Mouse (Mus musculus) intestine, postnatal 0 days (tissue): ENCODE data around the gene Wdr6. TPM values are rescaled to one million over a fixed set of nuclear protein-coding genes. Genes with fewer than 3 reads are reported as not detected.

ENCODE experiments used
- ATAC-seq: fragments of 200-750 bp; cut with Nextera tagmentation; 2 replicates; pipeline ENCODE4 v1.8.0; 2017; ENCODE audit warnings: mild to moderate bottlenecking, moderate TSS enrichment, moderate library complexity
- H3K27ac ChIP-seq: fragments of 300-500 bp; sonication (generic); 2 replicates; pipeline ENCODE4 v1.5.1; 2014; ENCODE audit warnings: mild to moderate bottlenecking, low read depth, low read length, moderate library complexity
- H3K27me3 ChIP-seq: fragments of 300-500 bp; sonication (generic); replicated peaks from 2 replicates; pipeline ENCODE4 v1.6.1; 2014; ENCODE audit warnings: low read length, mixed read lengths; ENCODE audit not compliant: control insufficient read depth, insufficient read depth
- H3K36me3 ChIP-seq: fragments of 300-500 bp; sonication (generic); 2 replicates; pipeline ENCODE4 v1.6.1; 2014; ENCODE audit warnings: mild to moderate bottlenecking, moderate library complexity; ENCODE audit not compliant: control insufficient read depth, insufficient read depth
- H3K4me1 ChIP-seq: fragments of 300-500 bp; sonication (generic); replicated peaks from 2 replicates; pipeline ENCODE4 v1.6.1; 2014; ENCODE audit warnings: antibody characterized with exemption, low read length, mixed read lengths; ENCODE audit not compliant: control insufficient read depth, insufficient read depth
- H3K4me2 ChIP-seq: fragments of 300-500 bp; sonication (generic); replicated peaks from 2 replicates; pipeline ENCODE4 v1.6.1; 2014; ENCODE audit warnings: low read depth, mild to moderate bottlenecking, moderate library complexity
- H3K4me3 ChIP-seq: fragments of 300-500 bp; sonication (generic); 2 replicates; pipeline ENCODE4 v1.5.1; 2014; ENCODE audit warnings: low read depth, low read length
- H3K9ac ChIP-seq: fragments of 300-500 bp; sonication (generic); 2 replicates; pipeline ENCODE4 v1.6.1; 2014; ENCODE audit warnings: mild to moderate bottlenecking, low read depth, low read length
- H3K9me3 ChIP-seq: fragments of 300-500 bp; sonication (generic); 2 replicates; pipeline ENCODE4 v1.6.1; 2016; ENCODE audit warnings: mixed run types; ENCODE audit not compliant: control insufficient read depth
- CTCF ChIP-seq: sonication (generic); IDR thresholded peaks from 2 replicates; pipeline ENCODE4 v1.5.1; 2016; ENCODE audit warnings: low read depth, mild to moderate bottlenecking, control low read depth, antibody characterized with exemption, moderate library complexity
- WGBS: fragments of 180-500 bp; shearing (Covaris S2); extraction: QIAGEN DNeasy Blood & Tissue Kit; methylation state at CpG from one replicate; pipeline ENCODE4 v1.1.7; 2014; 5-methylcytosine and 5-hydroxymethylcytosine counted together
- polyA plus RNA-seq: library from polyadenylated mRNA; unstranded; fragments of >200 nt; fragmentation: Nextera tagmentation; extraction: Ambion mirVana; gene quantifications from 2 replicates; pipeline ENCODE4 v1.2.1, GENCODE M21; 2015

The Wdr6 gene
- polyA plus RNA-seq, 1 experiment from 2014 or later: 16.7 TPM

GRCm38 (mm10) chr9:108589229-108589628 lies 10.7 kb upstream of the Wdr6 start:
- ATAC-seq: no peak
- TF ChIP-seq CTCF: peak; percentile 58
- WGBS: 63% methylated on average over 5 of the region's 5 CpGs
- H3K4me1 ChIP-seq: no peaks in the 10 kb centered on the region
- no peak overlapping the region for H3K27ac ChIP-seq
- no peaks in the 10 kb centered on the region for H3K9me3 ChIP-seq
- H3K27me3 ChIP-seq: no peaks in the 10 kb centered on the region
- no peak overlapping the region for H3K4me2 ChIP-seq
- no peak overlapping the region for H3K9ac ChIP-seq
- H3K36me3 ChIP-seq: no peaks in the 10 kb centered on the region
- no peak overlapping the region for H3K4me3 ChIP-seq

GRCm38 (mm10) chr9:108587571-108588180 lies 9.1 kb upstream of the Wdr6 start:
- TF ChIP-seq CTCF: no peak
- Histone ChIP-seq H3K36me3 (no peaks in the 10 kb centered on the region), H3K4me3 (no peak overlapping the region), H3K27me3 (no peaks in the 10 kb centered on the region), H3K27ac (no peak overlapping the region), H3K9ac (no peak overlapping the region), H3K4me2 (no peak overlapping the region; the same call in 1 of the 2 replicates), H3K9me3 (no peaks in the 10 kb centered on the region), H3K4me1 (no peaks in the 10 kb centered on the region)
- ATAC-seq: peak; percentile 50
- 14% methylated on average over 14 of the region's 14 CpGs for WGBS

- peak overlapping the region; percentile 78; the same call in 1 of the 2 replicates for H3K9ac ChIP-seq
- no peak for TF ChIP-seq CTCF
- H3K27ac ChIP-seq: no peak overlapping the region
- peak overlapping the region; percentile 88 for H3K4me2 ChIP-seq
- no peaks in the 10 kb centered on the region for H3K27me3 ChIP-seq
- H3K4me1 ChIP-seq: no peaks in the 10 kb centered on the region
- peaks cover 19% of the 10 kb centered on the region; the same call in 1 of the 2 replicates for H3K36me3 ChIP-seq
- H3K4me3 ChIP-seq: peak overlapping the region; percentile 59
- 61% methylated on average over 5 of the region's 5 CpGs for WGBS
- no peaks in the 10 kb centered on the region for H3K9me3 ChIP-seq
- ATAC-seq: no peak
Observed at GRCm38 (mm10) chr9:108579344-108579690, 778 bp upstream of the Wdr6 start.

GRCm38 (mm10) chr9:108577934-108578544 lies 500 bp downstream of the Wdr6 start:
- Histone ChIP-seq H3K9ac (peak overlapping the region; percentile 78), H3K36me3 (peaks cover 24% of the 10 kb centered on the region; the same call in 1 of the 2 replicates), H3K27me3 (no peaks in the 10 kb centered on the region), H3K27ac (peak overlapping the region; percentile 65), H3K4me1 (no peaks in the 10 kb centered on the region), H3K4me2 (peak overlapping the region; percentile 88), H3K4me3 (peak overlapping the region; percentile 59), H3K9me3 (no peaks in the 10 kb centered on the region)
- peak; percentile 20 for ATAC-seq
- 1% methylated on average over 24 of the region's 24 CpGs for WGBS
- TF ChIP-seq CTCF: no peak

GRCm38 (mm10) chr9:108577025-108577424 lies 1.5 kb downstream of the Wdr6 start:
- Histone ChIP-seq H3K4me2 (peak overlapping the region; percentile 88), H3K27me3 (no peaks in the 10 kb centered on the region), H3K4me3 (no peak overlapping the region), H3K9ac (no peak overlapping the region), H3K27ac (no peak overlapping the region), H3K36me3 (peaks cover 32% of the 10 kb centered on the region), H3K9me3 (no peaks in the 10 kb centered on the region), H3K4me1 (no peaks in the 10 kb centered on the region)
- no peak for TF ChIP-seq CTCF
- ATAC-seq: no peak
- WGBS: 36% methylated on average over 6 of the region's 6 CpGs

GRCm38 (mm10) chr9:108575321-108576297 lies 2.9 kb downstream of the Wdr6 start:
- Histone ChIP-seq H3K4me2 (no peak overlapping the region), H3K27me3 (no peaks in the 10 kb centered on the region), H3K27ac (no peak overlapping the region), H3K9ac (no peak overlapping the region), H3K36me3 (peaks cover 45% of the 10 kb centered on the region), H3K4me1 (no peaks in the 10 kb centered on the region), H3K4me3 (no peak overlapping the region), H3K9me3 (no peaks in the 10 kb centered on the region)
- WGBS: 87% methylated on average over 37 of the region's 37 CpGs
- no peak for ATAC-seq
- TF ChIP-seq CTCF: no peak
